In genomic region chr6:87991886-87992285, GRCm38 (mm10) we compare ENCODE assay signal across 1 mouse cellular context.
TF ChIP-seq lines count a peak whose summit lies in the region.

No protein-coding gene starts in this region.

TF ChIP-seq in MEL, 35 proteins besides CTCF, POLR2A, EP300 and RAD21 (continued from another document):
- TF ChIP-seq GATA1 (IDR thresholded peaks at IDR 0.05; ENCODE audit: low read depth, low read length) (0 out of 2 replicates have a peak, but pooled peaks have one; percentile 8), SMC3 (IDR thresholded peaks at IDR 0.05; ENCODE audit: low read depth, low read length) (no peak), NELFE (IDR thresholded peaks at IDR 0.05; ENCODE audit: low read depth, low read length) (no peak), ELF1 (IDR thresholded peaks at IDR 0.05; ENCODE audit: low read depth, low read length) (no peak), POLR2AphosphoS2 (IDR thresholded peaks at IDR 0.05; ENCODE audit: low read length) (no peak), ZC3H11A (IDR thresholded peaks at IDR 0.05; ENCODE audit: low read depth, low read length) (no peak), MYC (IDR thresholded peaks at IDR 0.05; ENCODE audit: low read depth, low read length) (no peak), CHD2 (IDR thresholded peaks at IDR 0.05; ENCODE audit: low read length) (no peak), ETS1 (IDR thresholded peaks at IDR 0.05; ENCODE audit: low read depth, low read length) (0 out of 2 replicates have a peak, but pooled peaks have one; percentile 32), ZNF384 (IDR thresholded peaks at IDR 0.05; ENCODE audit: low read depth, low read length) (no peak), MAX (IDR thresholded peaks at IDR 0.05; ENCODE audit: low read length) (no peak), NRF1 (IDR thresholded peaks at IDR 0.05; ENCODE audit: insufficient read depth, low read depth, low read length, poor library complexity, severe bottlenecking) (no peak), JUND (IDR thresholded peaks at IDR 0.05; ENCODE audit: low read depth, low read length) (no peak), MYB (IDR thresholded peaks at IDR 0.05; ENCODE audit: low read depth, low read length) (no peak), POLR2AphosphoS5 (IDR thresholded peaks at IDR 0.05; ENCODE audit: borderline replicate concordance, low read depth, low read length) (no peak), TCF12 (IDR thresholded peaks at IDR 0.05; ENCODE audit: low read depth, low read length) (no peak)
